Mouse (Mus musculus) forebrain, embryonic 14.5 days (tissue): ENCODE data around the gene Itgb4. TPM values are rescaled to one million over a fixed set of nuclear protein-coding genes. Genes with fewer than 3 reads are reported as not detected.

Source experiments
- ATAC-seq: fragments of 200-750 bp; cut with Nextera tagmentation; 2 replicates; pipeline ENCODE4 v1.8.0; 2017; ENCODE audit warnings: mild to moderate bottlenecking, moderate library complexity
- DNase-seq: peaks from one replicate; pipeline ENCODE4 v3.0.0-alpha.2; 2015; ENCODE audit warnings: low spot score
- H3K27ac ChIP-seq: fragments of 300-500 bp; sonication (generic); 2 replicates; pipeline ENCODE4 v1.5.1; 2014; ENCODE audit warnings: low read depth, mild to moderate bottlenecking, control low read depth, low read length, moderate library complexity
- H3K27me3 ChIP-seq: fragments of 300-500 bp; sonication (generic); replicated peaks from 2 replicates; pipeline ENCODE4 v1.6.1; 2014; ENCODE audit warnings: low read length, control low read depth, mixed read lengths; ENCODE audit not compliant: control insufficient read depth, insufficient read depth
- H3K36me3 ChIP-seq: fragments of 300-500 bp; sonication (generic); 2 replicates; pipeline ENCODE4 v1.6.1; 2014; ENCODE audit warnings: low read length, control low read depth; ENCODE audit not compliant: control insufficient read depth, insufficient read depth
- H3K4me1 ChIP-seq: fragments of 300-500 bp; sonication (generic); 2 replicates; pipeline ENCODE4 v1.6.1; 2014; ENCODE audit warnings: antibody characterized with exemption, low read length, control low read depth; ENCODE audit not compliant: control insufficient read depth, insufficient read depth
- H3K4me2 ChIP-seq: fragments of 300-500 bp; sonication (generic); 2 replicates; pipeline ENCODE4 v1.6.1; 2014; ENCODE audit warnings: mild to moderate bottlenecking, control low read depth, low read length
- H3K4me3 ChIP-seq: fragments of 300-500 bp; sonication (generic); 2 replicates; pipeline ENCODE4 v1.5.1; 2014; ENCODE audit warnings: low read depth, low read length, control low read depth
- H3K9ac ChIP-seq: fragments of 300-500 bp; sonication (generic); 2 replicates; pipeline ENCODE4 v1.6.1; 2014; ENCODE audit warnings: mild to moderate bottlenecking, low read length, control low read depth, moderate library complexity
- H3K9me3 ChIP-seq: fragments of 300-500 bp; sonication (generic); replicated peaks from 2 replicates; pipeline ENCODE4 v1.6.1; 2016; ENCODE audit warnings: low read length, control low read depth, mixed read lengths; ENCODE audit not compliant: control insufficient read depth
- WGBS: fragments of 180-500 bp; shearing (Covaris S2); extraction: QIAGEN DNeasy Blood & Tissue Kit; methylation state at CpG from one replicate; pipeline ENCODE4 v1.1.7; 2014; 5-methylcytosine and 5-hydroxymethylcytosine counted together
- polyA plus RNA-seq: library from polyadenylated mRNA; unstranded; fragments of >200 nt; fragmentation: Nextera tagmentation; extraction: Ambion mirVana; gene quantifications from 2 replicates; pipeline ENCODE4 v1.2.1, GENCODE M21; 2014

Itgb4 gene
- polyA plus RNA-seq, 1 experiment from 2014 or later = 0.48 TPM

- no peak for DNase-seq
- peaks cover 20% of the 10 kb centered on the region; the same call in 1 of the 2 replicates for H3K36me3 ChIP-seq
- no peak overlapping the region for H3K27ac ChIP-seq
- H3K4me1 ChIP-seq = peaks cover 10% of the 10 kb centered on the region; the same call in 1 of the 2 replicates
- H3K4me2 ChIP-seq = no peak overlapping the region
- H3K9me3 ChIP-seq = no peaks in the 10 kb centered on the region
- H3K27me3 ChIP-seq = no peaks in the 10 kb centered on the region
- H3K4me3 ChIP-seq = no peak overlapping the region
- WGBS = 93% methylated on average over 3 of the region's 3 CpGs
- no peak overlapping the region for H3K9ac ChIP-seq
- ATAC-seq = no peak
Observed at GRCm38 (mm10) chr11:116025056-116025845, 50.7 kb downstream of the Itgb4 start.

GRCm38 (mm10) chr11:116027756-116028155, 53.2 kb downstream of the Itgb4 start, which contains the start of gene H3f3b:
TSS of gene H3f3b (minus strand) at chr11:116027962.
- H3K27me3 ChIP-seq = no peaks in the 10 kb centered on the region
- no peaks in the 10 kb centered on the region for H3K9me3 ChIP-seq
- ATAC-seq (no peak), DNase-seq (no peak)
- no peak within 1 kb of the TSS for H3K4me3 ChIP-seq
- no peak within 1 kb of the TSS for H3K4me2 ChIP-seq
- H3K9ac ChIP-seq = no peak within 1 kb of the TSS
- H3K4me1 ChIP-seq = peaks cover 12% of the 10 kb centered on the region
- 86% methylated on average over 4 of the region's 4 CpGs for WGBS
- H3K36me3 ChIP-seq = peaks cover 4% of the 10 kb centered on the region; the same call in 1 of the 2 replicates
- H3K27ac ChIP-seq = no peak within 1 kb of the TSS

GRCm38 (mm10) chr11:116028177-116028865, 53.8 kb downstream of the Itgb4 start:
- 74% methylated on average over 9 of the region's 9 CpGs for WGBS
- DNase-seq (no peak), ATAC-seq (no peak)

GRCm38 (mm10) chr11:116029086-116029865, 54.8 kb downstream of the Itgb4 start:
- DNase-seq (no peak), ATAC-seq (no peak)
- WGBS = 90% methylated on average over 6 of the region's 6 CpGs

More at GRCm38 (mm10) chr11:116028177-116028865, 53.8 kb downstream of the Itgb4 start:
- H3K4me3 ChIP-seq = no peak overlapping the region
- H3K27me3 ChIP-seq = no peaks in the 10 kb centered on the region
- H3K9me3 ChIP-seq = no peaks in the 10 kb centered on the region
- H3K27ac ChIP-seq = no peak overlapping the region
- H3K4me2 ChIP-seq = no peak overlapping the region
- H3K4me1 ChIP-seq = peaks cover 12% of the 10 kb centered on the region
- no peak overlapping the region for H3K9ac ChIP-seq
- H3K36me3 ChIP-seq = peaks cover 5% of the 10 kb centered on the region; the same call in 1 of the 2 replicates

GRCm38 (mm10) chr11:116030088-116030897, 55.8 kb downstream of the Itgb4 start, which contains the start of gene Unk:
TSS of gene Unk (plus strand) at chr11:116030322.
- WGBS = under 1% methylated on average over 65 of the region's 67 CpGs
- DNase-seq = peak; percentile 100
- Histone ChIP-seq H3K4me3 (peak within 1 kb of the TSS; percentile 70), H3K4me2 (peak within 1 kb of the TSS; percentile 94), H3K9ac (peak within 1 kb of the TSS; percentile 89), H3K27ac (peak within 1 kb of the TSS; percentile 98), H3K27me3 (no peaks in the 10 kb centered on the region), H3K4me1 (peaks cover 12% of the 10 kb centered on the region), H3K9me3 (no peaks in the 10 kb centered on the region), H3K36me3 (0 out of 2 replicates have a peak, but pooled peaks cover 7% of the 10 kb centered on the region)
- ATAC-seq = peak; percentile 96

More at GRCm38 (mm10) chr11:116029086-116029865, 54.8 kb downstream of the Itgb4 start:
- peak overlapping the region; percentile 49 for H3K4me2 ChIP-seq
- 0 out of 2 replicates have a peak, but pooled peaks cover 3% of the 10 kb centered on the region for H3K36me3 ChIP-seq
- peak overlapping the region; percentile 49; the same call in 1 of the 2 replicates for H3K9ac ChIP-seq
- H3K27me3 ChIP-seq = no peaks in the 10 kb centered on the region
- H3K4me1 ChIP-seq = peaks cover 12% of the 10 kb centered on the region
- peak overlapping the region; percentile 70 for H3K4me3 ChIP-seq
- H3K27ac ChIP-seq = no peak overlapping the region
- H3K9me3 ChIP-seq = no peaks in the 10 kb centered on the region

- WGBS = 26% methylated on average over 14 of the region's 14 CpGs
- Histone ChIP-seq H3K4me2 (peak overlapping the region; percentile 94), H3K9me3 (no peaks in the 10 kb centered on the region), H3K4me1 (peaks cover 12% of the 10 kb centered on the region), H3K27me3 (no peaks in the 10 kb centered on the region), H3K9ac (peak overlapping the region; percentile 89), H3K27ac (peak overlapping the region; percentile 98), H3K36me3 (0 out of 2 replicates have a peak, but pooled peaks cover 7% of the 10 kb centered on the region), H3K4me3 (peak overlapping the region; percentile 70)
- peak; percentile 17 for ATAC-seq
- peak; percentile 56 for DNase-seq
Observed at GRCm38 (mm10) chr11:116030898-116031845, 56.7 kb downstream of the Itgb4 start.

GRCm38 (mm10) chr11:116034584-116034983, 60.1 kb downstream of the Itgb4 start:
- H3K9me3 ChIP-seq = no peaks in the 10 kb centered on the region
- no peaks in the 10 kb centered on the region for H3K27me3 ChIP-seq
- H3K4me2 ChIP-seq = no peak overlapping the region
- peaks cover 10% of the 10 kb centered on the region for H3K4me1 ChIP-seq
- WGBS = 94% methylated on average over 6 of the region's 6 CpGs
- DNase-seq (no peak), ATAC-seq (no peak)
- peaks cover 22% of the 10 kb centered on the region for H3K36me3 ChIP-seq
- no peak overlapping the region for H3K27ac ChIP-seq
- H3K9ac ChIP-seq = no peak overlapping the region
- H3K4me3 ChIP-seq = no peak overlapping the region
